Mouse (Mus musculus) heart, adult 2 months (tissue): Measurements from ENCODE around the gene Maml3. TPM values are rescaled to one million over a fixed set of nuclear protein-coding genes. Genes with fewer than 3 reads are reported as not detected.

Experiments
- DNase-seq, 2 experiments: peaks; one replicate each; pipeline ENCODE4 v3.0.0; 2021
- H3K27ac ChIP-seq: fragments of 200-600 bp; 2 replicates; pipeline ENCODE4 v1.8.1; 2022
- H3K27me3 ChIP-seq: fragments of 200-500 bp; 2 replicates; pipeline ENCODE4 v1.6.1; 2012; ENCODE audit warnings: mild to moderate bottlenecking, low read length, inconsistent platforms, mixed read lengths; ENCODE audit not compliant: control insufficient read depth, insufficient read depth
- H3K36me3 ChIP-seq: fragments of 200-500 bp; 2 replicates; pipeline ENCODE4 v1.6.1; 2012; ENCODE audit warnings: low read length, inconsistent platforms; ENCODE audit not compliant: control insufficient read depth, insufficient read depth
- H3K4me1 ChIP-seq: fragments of 200-500 bp; 2 replicates; pipeline ENCODE4 v1.6.1; 2011; ENCODE audit warnings: low read length; ENCODE audit not compliant: control insufficient read depth, insufficient read depth
- H3K4me3 ChIP-seq: fragments of 200-600 bp; 2 replicates; pipeline ENCODE4 v1.8.1; 2022
- H3K79me2 ChIP-seq: fragments of 200-500 bp; replicated peaks from 2 replicates; pipeline ENCODE4 v1.6.1; 2012; ENCODE audit warnings: mild to moderate bottlenecking, inconsistent platforms, low read length, moderate library complexity, mixed read lengths; ENCODE audit not compliant: control insufficient read depth, insufficient read depth
- H3K9ac ChIP-seq: fragments of 200-500 bp; 2 replicates; pipeline ENCODE4 v1.6.1; 2012; ENCODE audit warnings: low read depth, mild to moderate bottlenecking, control low read depth, inconsistent platforms, low read length, mixed read lengths
- CTCF ChIP-seq: fragments of 200-600 bp; IDR thresholded peaks from 2 replicates; pipeline ENCODE4 v1.8.1; 2022; ENCODE audit warnings: antibody characterized with exemption, mild to moderate bottlenecking, moderate library complexity
- EP300 ChIP-seq: fragments of 200-500 bp; IDR thresholded peaks from 2 replicates; pipeline ENCODE4 v1.6.1; 2011; ENCODE audit warnings: low read depth, low read length, control low read depth; ENCODE audit not compliant: insufficient read depth
- POLR2A ChIP-seq: fragments of 200-500 bp; IDR thresholded peaks from 2 replicates; pipeline ENCODE4 v1.6.1; 2011; ENCODE audit warnings: mild to moderate bottlenecking, low read depth, low read length, control low read depth; ENCODE audit not compliant: insufficient read depth
- WGBS: fragments of 180-500 bp; shearing (Covaris S2); methylation state at CpG from one replicate; pipeline ENCODE4 v1.1.7; 2018; 5-methylcytosine and 5-hydroxymethylcytosine counted together
- intact Hi-C: fragments of 180-260 bp; cut with DNase I; formaldehyde crosslinking; loops from one replicate; pipeline ENCODE4 v1.15.1; 2025
- polyA plus RNA-seq: library from polyadenylated mRNA; depleted of rRNA; stranded (reverse); fragments of >200 nt; gene quantifications from 2 replicates; pipeline ENCODE4 v1.2.3, GENCODE M21; 2012
- total RNA-seq, 2 experiments: library from RNA; stranded (reverse); gene quantifications; 2 replicates each; pipeline ENCODE4 v1.2.3; 2021

Gene Maml3
- total and polyA plus RNA-seq, 3 experiments = 1.9 to 2.8 (median 2.7) TPM

DNA sequence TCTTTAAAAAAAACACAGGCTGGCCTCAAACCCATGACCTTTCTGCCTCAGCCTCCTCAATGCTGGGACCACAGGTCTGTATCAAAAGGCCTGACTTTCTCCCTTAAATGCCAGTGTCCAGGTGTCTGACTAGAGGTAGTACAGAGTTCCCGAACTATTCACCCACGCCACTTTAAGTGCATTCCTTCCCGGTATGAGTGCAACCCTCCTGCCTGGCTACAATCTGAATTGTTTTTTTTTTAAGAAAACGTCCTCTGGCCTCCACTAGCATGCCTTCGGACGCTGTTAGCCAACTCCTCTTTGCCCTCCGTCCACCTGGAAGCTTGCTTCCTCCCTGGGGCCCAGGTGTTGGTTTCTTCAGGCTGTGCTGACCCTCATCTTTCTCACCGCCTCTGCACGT, 260.6 kb downstream of the Maml3 start:
- H3K27ac ChIP-seq = no peak overlapping the region
- H3K79me2 ChIP-seq = no peaks in the 10 kb centered on the region
- no peaks in the 10 kb centered on the region for H3K27me3 ChIP-seq
- no peak overlapping the region for H3K4me3 ChIP-seq
- TF ChIP-seq EP300 = no peak
- no peak for TF ChIP-seq CTCF
- no peak for TF ChIP-seq POLR2A
- H3K9ac ChIP-seq = no peak overlapping the region
- no peak for DNase-seq
- 89% methylated on average over 9 of the region's 9 CpGs for WGBS
- intact Hi-C loops = no loop called here
- no peaks in the 10 kb centered on the region for H3K36me3 ChIP-seq
- peaks cover 2% of the 10 kb centered on the region; the same call in 1 of the 2 replicates for H3K4me1 ChIP-seq

DNA sequence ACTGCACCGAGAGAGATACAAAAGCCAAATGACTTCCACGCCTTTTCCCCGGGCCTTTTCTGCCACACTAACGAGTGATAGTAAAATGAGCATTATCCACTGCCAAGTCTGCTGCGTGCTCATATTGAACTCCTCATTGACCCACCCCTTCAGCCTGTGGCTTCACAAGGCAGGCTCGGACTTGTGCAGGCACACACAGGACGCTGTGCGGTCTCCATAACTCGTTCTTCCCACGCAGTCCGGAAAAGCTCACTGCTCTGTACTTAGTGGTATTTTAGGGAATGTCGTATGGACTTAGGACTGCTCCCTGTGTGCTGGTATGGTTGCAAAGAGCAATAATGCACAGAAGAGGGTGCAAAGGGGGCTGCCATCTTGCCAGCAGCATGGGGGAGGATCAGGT, 262.7 kb downstream of the Maml3 start:
- intact Hi-C loops = no loop called here
- H3K27ac ChIP-seq = no peak overlapping the region

DNA sequence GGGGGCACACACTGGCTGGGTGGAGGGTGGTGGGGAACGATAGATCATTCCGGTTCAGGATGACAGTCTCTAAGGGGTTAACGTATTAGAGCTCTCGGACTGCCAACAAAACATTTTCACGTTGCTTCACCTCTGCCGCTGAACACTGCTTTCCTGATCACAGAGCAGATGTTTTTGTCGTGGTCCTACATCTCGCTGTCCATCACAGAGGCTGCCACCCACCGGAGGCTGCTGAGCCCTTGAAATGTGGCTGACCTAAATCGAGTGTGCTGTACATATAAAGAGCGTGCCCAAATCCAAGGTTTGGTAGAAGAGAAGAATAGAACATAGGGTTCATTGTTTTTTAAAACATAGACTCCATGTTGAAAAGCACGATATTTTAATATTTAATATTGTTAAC, 263.3 kb downstream of the Maml3 start:
- Histone ChIP-seq H3K79me2 (no peaks in the 10 kb centered on the region), H3K9ac (no peak overlapping the region), H3K4me1 (peaks cover 2% of the 10 kb centered on the region; the same call in 1 of the 2 replicates), H3K36me3 (no peaks in the 10 kb centered on the region), H3K27me3 (no peaks in the 10 kb centered on the region), H3K4me3 (no peak overlapping the region), H3K27ac (no peak overlapping the region)
- 85% methylated on average over 12 of the region's 12 CpGs for WGBS
- intact Hi-C loops = no loop called here
- TF ChIP-seq EP300 (no peak), POLR2A (no peak), CTCF (no peak)
- DNase-seq = no peak

More for the DNA sequence above, 262.7 kb downstream of the Maml3 start:
- DNase-seq = no peak
- no peak for TF ChIP-seq CTCF
- Histone ChIP-seq H3K4me1 (peaks cover 2% of the 10 kb centered on the region; the same call in 1 of the 2 replicates), H3K27me3 (no peaks in the 10 kb centered on the region), H3K36me3 (no peaks in the 10 kb centered on the region), H3K9ac (no peak overlapping the region), H3K4me3 (no peak overlapping the region), H3K79me2 (no peaks in the 10 kb centered on the region)
- 69% methylated on average over 12 of the region's 12 CpGs for WGBS

DNA sequence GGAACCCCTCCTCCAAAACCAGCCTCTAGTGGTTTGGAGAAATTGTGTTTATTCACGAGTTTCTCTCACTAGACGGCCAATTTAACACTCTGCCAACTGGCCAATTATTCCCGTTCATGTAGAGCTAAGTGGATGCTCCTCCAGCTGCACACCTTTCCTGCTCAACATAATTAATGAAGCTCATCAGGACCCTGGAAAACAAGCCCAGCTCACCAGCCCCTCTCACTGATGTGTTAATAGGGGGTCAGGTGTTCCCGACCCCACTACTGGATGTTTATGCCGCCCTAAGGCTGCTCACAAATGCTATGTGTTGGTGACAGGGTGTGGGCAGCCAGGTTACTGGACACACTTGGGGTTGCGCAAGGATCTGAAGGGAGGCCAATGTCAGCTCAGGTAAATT, 263.7 kb downstream of the Maml3 start:
- TF ChIP-seq EP300 = no peak
- TF ChIP-seq CTCF = no peak
- TF ChIP-seq POLR2A = no peak
- intact Hi-C loops = no loop called here
- WGBS = 92% methylated on average over 6 of the region's 6 CpGs

DNA sequence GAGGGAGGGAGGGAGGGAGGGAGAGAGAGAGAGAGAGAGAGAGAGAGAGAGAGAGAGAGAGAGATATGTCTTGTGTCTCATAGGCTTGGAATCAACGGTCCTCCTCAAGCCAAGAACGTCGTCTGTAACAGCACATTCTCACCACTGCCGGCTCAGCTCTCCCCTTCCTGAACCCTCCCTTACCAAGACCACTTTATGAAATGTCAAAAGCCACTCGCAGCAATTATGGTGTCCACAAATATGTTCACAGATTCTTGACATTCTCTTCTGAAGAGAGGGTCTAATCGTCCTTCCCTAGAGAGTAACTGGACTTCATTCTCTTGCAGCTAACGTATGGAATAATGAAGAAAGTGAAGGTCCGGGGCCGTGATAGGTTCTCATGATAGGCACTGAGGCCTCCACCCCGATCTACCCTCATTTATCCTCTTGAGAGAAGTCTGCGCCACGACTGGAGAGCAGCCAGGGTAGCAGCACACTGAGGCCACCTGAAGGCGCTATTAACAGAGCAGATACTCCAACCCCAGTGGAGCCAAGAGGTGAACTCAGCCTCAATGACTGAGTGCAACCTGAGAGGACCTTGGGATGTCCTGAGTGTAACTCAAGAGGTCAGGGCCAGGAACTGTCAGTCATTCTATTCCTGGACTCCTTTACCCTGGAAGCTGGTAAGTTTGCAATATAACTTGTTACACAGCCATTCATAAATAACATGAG, 264.6 kb downstream of the Maml3 start:
- intact Hi-C loops = no loop called here
- WGBS = 78% methylated on average over 13 of the region's 13 CpGs
- H3K27me3 ChIP-seq = no peaks in the 10 kb centered on the region
- H3K36me3 ChIP-seq = no peaks in the 10 kb centered on the region
- TF ChIP-seq EP300 (no peak), CTCF (0 out of 2 replicates have a peak, but pooled peaks have one; percentile 7), POLR2A (no peak)
- H3K27ac ChIP-seq = no peak overlapping the region
- no peak overlapping the region for H3K9ac ChIP-seq
- peaks cover 2% of the 10 kb centered on the region; the same call in 1 of the 2 replicates for H3K4me1 ChIP-seq
- DNase-seq = peak in 1 of 2 experiments; percentile 8
- no peak overlapping the region for H3K4me3 ChIP-seq
- no peaks in the 10 kb centered on the region for H3K79me2 ChIP-seq

More for the DNA sequence above, 263.7 kb downstream of the Maml3 start:
- no peak overlapping the region for H3K4me3 ChIP-seq
- no peak overlapping the region for H3K9ac ChIP-seq
- no peaks in the 10 kb centered on the region for H3K79me2 ChIP-seq
- H3K27me3 ChIP-seq = no peaks in the 10 kb centered on the region
- no peaks in the 10 kb centered on the region for H3K36me3 ChIP-seq
- no peak for DNase-seq
- no peak overlapping the region for H3K27ac ChIP-seq
- H3K4me1 ChIP-seq = peaks cover 2% of the 10 kb centered on the region; the same call in 1 of the 2 replicates

DNA sequence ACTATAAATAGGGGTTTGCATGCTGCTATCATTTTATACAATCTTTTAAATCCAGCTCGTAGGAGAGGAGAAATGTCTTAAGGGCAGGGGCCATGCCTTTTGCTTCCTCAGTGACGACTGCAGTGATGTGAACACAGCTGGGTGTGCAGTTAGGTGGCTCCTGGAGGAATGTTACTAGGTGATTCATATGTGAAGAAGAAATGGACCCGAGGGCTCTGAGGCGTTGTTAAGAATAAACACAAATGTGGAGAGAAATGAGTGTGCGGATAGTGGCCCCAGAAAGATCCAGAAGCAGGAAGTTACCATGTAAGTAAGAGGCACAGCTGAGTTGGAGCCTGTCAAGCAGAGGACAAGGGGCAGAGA, 265.5 kb downstream of the Maml3 start:
- no peak overlapping the region for H3K9ac ChIP-seq
- no peak for DNase-seq
- no peaks in the 10 kb centered on the region for H3K27me3 ChIP-seq
- no peak overlapping the region for H3K27ac ChIP-seq
- TF ChIP-seq EP300 = no peak
- no peak for TF ChIP-seq POLR2A
- no peak for TF ChIP-seq CTCF
- no peaks in the 10 kb centered on the region for H3K79me2 ChIP-seq
- intact Hi-C loops = no loop called here
- no peak overlapping the region for H3K4me3 ChIP-seq
- H3K4me1 ChIP-seq = peaks cover 2% of the 10 kb centered on the region; the same call in 1 of the 2 replicates
- WGBS = 75% methylated on average over 5 of the region's 5 CpGs
- H3K36me3 ChIP-seq = no peaks in the 10 kb centered on the region
